Mouse (Mus musculus) small intestine, adult 10 weeks (tissue): Measurements from ENCODE around the gene Aass. TPM values are rescaled to one million over a fixed set of nuclear protein-coding genes. Genes with fewer than 3 reads are reported as not detected.

ENCODE experiments used
- polyA plus RNA-seq: library from polyadenylated mRNA; stranded (reverse); fragments of 350-450 nt; fragmentation: Illumina TruSeq; extraction: RNeasy Lipid Tissue Mini Kit (QIAGEN cat#74804); gene quantifications from one replicate; pipeline ENCODE4 v1.2.3, GENCODE M21; 2014; ENCODE audit warnings: low replicate concordance

Aass gene
- 1.0 TPM for polyA plus RNA-seq

GRCm38 (mm10) chr6:23132573-23133181, at the start of gene Aass:
Gene Aass, minus strand, starts transcription at chr6:23132986.

Other genes starting within 250 kb of the Aass start
- not detected for gene Fezf1, start 115.4 kb upstream of the Aass start, polyA plus RNA-seq